Mouse (Mus musculus): Measurements from ENCODE around the gene Sel1l3.

GRCm38 (mm10) chr5:53160207-53160606 is 53.5 kb downstream of the Sel1l3 start:
- TF ChIP-seq POLR2A (IDR thresholded peaks at IDR 0.05; ENCODE audit: insufficient read length, low read depth) (no peak), MAX (IDR thresholded peaks at IDR 0.05; ENCODE audit: low read depth) (no peak), MYOG (IDR thresholded peaks at IDR 0.05; ENCODE audit: control insufficient read depth in 1 of 3, insufficient read depth in 1 of 3, insufficient read length in 2 of 3, low read depth in 2 of 3) (no peak)

Measured in myocyte (in vitro differentiated cells).